Mouse (Mus musculus): ENCODE data around the gene Ptx4. TPM values are rescaled to one million over a fixed set of nuclear protein-coding genes. Genes with fewer than 3 reads are reported as not detected.

Gene Ptx4
- polyA plus RNA-seq, 1 experiment: 0.19 TPM

GRCm38 (mm10) chr17:25086724-25087123, 33.8 kb upstream of the Ptx4 start:
- H3K27ac ChIP-seq (ENCODE audit: insufficient read depth, low read length): no peak overlapping the region
- no peak for TF ChIP-seq CTCF (IDR thresholded peaks at IDR 0.05; ENCODE audit: extremely low read depth, insufficient read depth, low read length)
- TF ChIP-seq POLR2A (IDR thresholded peaks at IDR 0.05; ENCODE audit: extremely low read depth, insufficient read depth, low read length): no peak
- H3K4me3 ChIP-seq (ENCODE audit: insufficient read depth, low read length): no peak overlapping the region
- peaks cover 3% of the 10 kb centered on the region; the same call in 1 of the 2 replicates for H3K4me1 ChIP-seq (ENCODE audit: control insufficient read depth, insufficient read depth, low read length)

DNA sequence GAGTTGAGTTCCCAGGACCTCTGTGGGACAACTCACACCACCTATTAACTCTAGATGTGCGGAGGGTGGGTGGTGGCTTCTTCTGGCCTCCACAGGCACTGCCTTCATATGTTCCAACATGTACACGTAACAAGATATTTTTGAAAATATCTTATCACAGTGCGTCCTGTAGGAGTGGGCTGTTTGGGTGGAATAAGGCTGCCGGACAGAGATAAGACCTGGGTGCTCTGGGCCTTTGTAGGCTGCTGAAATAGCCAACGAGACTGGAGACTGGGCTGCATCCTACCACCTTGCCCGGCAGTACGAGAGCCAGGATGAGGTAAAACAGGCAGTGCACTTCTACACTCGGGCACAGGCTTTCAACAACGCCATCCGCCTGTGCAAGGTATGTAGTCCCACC, 31.4 kb upstream of the Ptx4 start:
- H3K4me3 ChIP-seq (ENCODE audit: insufficient read depth, low read length): no peak overlapping the region
- H3K27ac ChIP-seq (ENCODE audit: insufficient read depth, low read length): no peak overlapping the region
- no peaks in the 10 kb centered on the region for H3K4me1 ChIP-seq (ENCODE audit: control insufficient read depth, insufficient read depth, low read length)
- no peak for TF ChIP-seq CTCF (IDR thresholded peaks at IDR 0.05; ENCODE audit: extremely low read depth, insufficient read depth, low read length)
- no peak for TF ChIP-seq POLR2A (IDR thresholded peaks at IDR 0.05; ENCODE audit: extremely low read depth, insufficient read depth, low read length)

- Histone ChIP-seq H3K4me1 (ENCODE audit: control insufficient read depth, insufficient read depth, low read length) (no peaks in the 10 kb centered on the region), H3K4me3 (ENCODE audit: insufficient read depth, low read length) (no peak overlapping the region), H3K27ac (ENCODE audit: insufficient read depth, low read length) (no peak overlapping the region)
- no peak for TF ChIP-seq CTCF (IDR thresholded peaks at IDR 0.05; ENCODE audit: extremely low read depth, insufficient read depth, low read length)
- TF ChIP-seq POLR2A (IDR thresholded peaks at IDR 0.05; ENCODE audit: extremely low read depth, insufficient read depth, low read length): no peak
Observed at GRCm38 (mm10) chr17:25090450-25090849, 30.1 kb upstream of the Ptx4 start.

DNA sequence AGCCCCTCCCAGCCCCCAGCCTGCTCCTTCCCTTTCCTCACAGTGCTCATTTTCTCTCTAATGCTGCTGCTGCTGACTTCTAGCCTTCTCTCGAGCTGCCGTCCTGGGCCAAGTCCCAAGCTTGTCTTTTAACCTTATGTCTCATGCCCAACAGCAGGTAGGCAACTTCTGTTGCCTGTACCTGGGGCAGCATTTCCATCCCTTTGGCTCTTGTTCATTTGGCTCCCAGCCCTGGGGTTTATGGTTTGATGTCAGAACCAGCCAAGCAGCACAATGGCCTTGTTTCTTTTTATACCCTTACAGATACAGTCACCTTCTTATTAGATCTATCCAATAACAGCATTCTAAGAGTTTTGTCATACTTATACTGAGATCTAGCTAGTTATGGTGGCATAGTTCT, 24.3 kb upstream of the Ptx4 start:
- no peak for TF ChIP-seq POLR2A (IDR thresholded peaks at IDR 0.05; ENCODE audit: extremely low read depth, insufficient read depth, low read length)
- TF ChIP-seq CTCF (IDR thresholded peaks at IDR 0.05; ENCODE audit: extremely low read depth, insufficient read depth, low read length): no peak
- Histone ChIP-seq H3K4me3 (ENCODE audit: insufficient read depth, low read length) (no peak overlapping the region), H3K27ac (ENCODE audit: insufficient read depth, low read length) (no peak overlapping the region), H3K4me1 (ENCODE audit: control insufficient read depth, insufficient read depth, low read length) (no peaks in the 10 kb centered on the region)

DNA sequence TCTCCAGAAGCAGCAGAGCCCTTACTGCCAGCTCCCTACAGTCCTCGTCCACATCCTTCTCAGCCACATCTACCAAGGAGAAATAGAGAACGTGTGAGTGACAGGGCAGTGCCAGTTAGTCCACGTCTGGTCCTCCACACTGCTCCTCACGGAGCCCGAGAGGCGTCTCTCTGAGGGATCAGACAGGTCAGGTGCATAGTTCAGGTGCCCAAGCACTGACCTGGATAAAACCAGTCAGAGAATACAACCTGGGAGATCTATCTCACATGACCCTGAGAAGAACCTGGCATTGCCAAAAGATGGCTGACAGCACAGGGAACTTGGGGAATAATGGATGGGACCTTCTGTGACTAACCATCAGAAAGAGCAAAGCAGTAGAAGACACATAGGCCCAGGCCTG, 20.5 kb upstream of the Ptx4 start:
- no peak overlapping the region for H3K27ac ChIP-seq (ENCODE audit: insufficient read depth, low read length)
- TF ChIP-seq CTCF (IDR thresholded peaks at IDR 0.05; ENCODE audit: extremely low read depth, insufficient read depth, low read length) (no peak), POLR2A (IDR thresholded peaks at IDR 0.05; ENCODE audit: extremely low read depth, insufficient read depth, low read length) (no peak)

DNA sequence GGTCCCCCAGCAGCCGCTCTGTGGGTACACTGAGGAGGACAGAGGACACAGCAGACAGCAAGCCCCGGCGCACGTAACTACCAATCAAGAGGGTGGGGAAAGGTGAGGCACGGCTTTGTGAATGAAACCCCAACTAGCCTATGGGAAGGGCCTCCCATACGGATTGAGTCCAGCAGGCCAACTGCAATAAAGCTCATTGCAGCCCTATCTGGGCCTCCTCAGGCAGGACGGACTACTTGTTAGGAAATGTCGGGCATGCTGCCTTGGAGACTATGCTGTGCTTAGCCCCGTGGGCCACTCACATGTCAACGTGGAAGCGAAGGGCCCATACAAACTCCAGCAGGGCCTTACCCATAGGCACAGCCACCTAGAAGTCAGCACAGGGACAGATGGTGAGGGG, 19.2 kb upstream of the Ptx4 start:
- Histone ChIP-seq H3K4me1 (ENCODE audit: control insufficient read depth, insufficient read depth, low read length) (no peaks in the 10 kb centered on the region), H3K4me3 (ENCODE audit: insufficient read depth, low read length) (no peak overlapping the region), H3K27ac (ENCODE audit: insufficient read depth, low read length) (no peak overlapping the region)
- TF ChIP-seq POLR2A (IDR thresholded peaks at IDR 0.05; ENCODE audit: extremely low read depth, insufficient read depth, low read length) (no peak), CTCF (IDR thresholded peaks at IDR 0.05; ENCODE audit: extremely low read depth, insufficient read depth, low read length) (no peak)

More for the DNA sequence above, 20.5 kb upstream of the Ptx4 start:
- Histone ChIP-seq H3K4me1 (ENCODE audit: control insufficient read depth, insufficient read depth, low read length) (no peaks in the 10 kb centered on the region), H3K4me3 (ENCODE audit: insufficient read depth, low read length) (no peak overlapping the region)

- H3K27ac ChIP-seq (ENCODE audit: insufficient read depth, low read length): no peak overlapping the region
- H3K4me3 ChIP-seq (ENCODE audit: insufficient read depth, low read length): no peak overlapping the region
- H3K4me1 ChIP-seq (ENCODE audit: control insufficient read depth, insufficient read depth, low read length): peaks cover 6% of the 10 kb centered on the region; the same call in 1 of the 2 replicates
- TF ChIP-seq POLR2A (IDR thresholded peaks at IDR 0.05; ENCODE audit: extremely low read depth, insufficient read depth, low read length) (no peak), CTCF (IDR thresholded peaks at IDR 0.05; ENCODE audit: extremely low read depth, insufficient read depth, low read length) (no peak)
Observed at GRCm38 (mm10) chr17:25107786-25108185, 12.8 kb upstream of the Ptx4 start.

DNA sequence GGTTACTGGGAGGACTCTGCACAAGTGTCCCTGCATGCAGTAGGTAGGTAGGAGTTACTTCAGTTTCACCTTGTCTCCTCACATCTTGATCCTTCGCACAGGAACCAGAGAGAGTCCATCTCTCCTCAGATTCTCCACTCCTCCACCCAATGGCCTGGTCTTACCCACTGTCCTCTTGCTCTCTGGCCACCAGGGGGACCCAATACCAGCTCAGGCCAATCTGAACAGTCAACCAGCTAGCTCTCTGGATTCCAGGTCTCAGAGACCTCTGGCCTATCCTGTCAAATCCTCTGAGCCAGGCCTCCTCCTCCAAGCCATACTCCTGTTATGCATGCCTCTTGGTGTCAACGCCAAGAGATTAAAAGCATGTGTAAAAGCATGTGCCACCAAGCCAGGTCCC, 11.0 kb upstream of the Ptx4 start:
- Histone ChIP-seq H3K4me3 (ENCODE audit: insufficient read depth, low read length) (no peak overlapping the region), H3K27ac (ENCODE audit: insufficient read depth, low read length) (no peak overlapping the region), H3K4me1 (ENCODE audit: control insufficient read depth, insufficient read depth, low read length) (peaks cover 6% of the 10 kb centered on the region; the same call in 1 of the 2 replicates)
- no peak for TF ChIP-seq POLR2A (IDR thresholded peaks at IDR 0.05; ENCODE audit: extremely low read depth, insufficient read depth, low read length)
- peak; percentile 34; the same call in 1 of the 2 replicates for TF ChIP-seq CTCF (IDR thresholded peaks at IDR 0.05; ENCODE audit: extremely low read depth, insufficient read depth, low read length)

DNA sequence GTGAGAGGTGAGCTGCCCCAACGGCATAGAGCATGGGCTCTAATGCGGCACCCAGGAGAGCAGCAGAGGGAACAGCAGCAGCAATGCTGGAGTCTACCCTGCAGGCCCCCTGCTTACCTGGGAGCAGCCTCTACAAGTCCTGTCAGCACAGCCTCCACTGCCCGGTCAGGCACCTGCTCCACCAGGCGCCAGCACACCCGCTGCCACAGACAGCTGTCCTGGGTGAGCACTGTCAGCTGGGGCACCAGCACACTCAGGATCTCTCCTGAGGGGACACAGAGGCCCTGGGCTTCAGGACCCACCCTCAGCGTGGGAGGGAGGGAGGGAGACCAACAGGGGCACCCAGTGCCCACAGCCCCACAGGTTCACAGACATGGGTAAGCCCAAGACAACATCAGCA, 10.0 kb upstream of the Ptx4 start:
- peaks cover 11% of the 10 kb centered on the region; the same call in 1 of the 2 replicates for H3K4me1 ChIP-seq (ENCODE audit: control insufficient read depth, insufficient read depth, low read length)

GRCm38 (mm10) chr17:25111220-25111619, 9.3 kb upstream of the Ptx4 start:
- TF ChIP-seq CTCF (IDR thresholded peaks at IDR 0.05; ENCODE audit: extremely low read depth, insufficient read depth, low read length) (no peak), POLR2A (IDR thresholded peaks at IDR 0.05; ENCODE audit: extremely low read depth, insufficient read depth, low read length) (no peak)
- Histone ChIP-seq H3K27ac (ENCODE audit: insufficient read depth, low read length) (no peak overlapping the region), H3K4me1 (ENCODE audit: control insufficient read depth, insufficient read depth, low read length) (peaks cover 13% of the 10 kb centered on the region; the same call in 1 of the 2 replicates), H3K4me3 (ENCODE audit: insufficient read depth, low read length) (no peak overlapping the region)

More for the DNA sequence above, 10.0 kb upstream of the Ptx4 start:
- TF ChIP-seq CTCF (IDR thresholded peaks at IDR 0.05; ENCODE audit: extremely low read depth, insufficient read depth, low read length) (no peak), POLR2A (IDR thresholded peaks at IDR 0.05; ENCODE audit: extremely low read depth, insufficient read depth, low read length) (no peak)
- H3K27ac ChIP-seq (ENCODE audit: insufficient read depth, low read length): no peak overlapping the region
- no peak overlapping the region for H3K4me3 ChIP-seq (ENCODE audit: insufficient read depth, low read length)
